Mouse (Mus musculus) urinary bladder, adult 18-20 months (tissue): ENCODE data around the gene Svop.
A peak's percentile ranks its signal among the peaks of the same experiment; 100 is the strongest.

Source experiments
- DNase-seq, 2 experiments: peaks; one replicate each; pipeline ENCODE4 v3.0.0; 2022; ENCODE audit warnings: low spot score in 2 of 2, mixed read lengths in 2 of 2

Gene Svop

GRCm38 (mm10) chr5:114046604-114047003 lies 44.8 kb downstream of the Svop start:
- no peak for DNase-seq

GRCm38 (mm10) chr5:114046151-114046550 lies 45.2 kb downstream of the Svop start:
- DNase-seq = no peak

GRCm38 (mm10) chr5:114045134-114045533 lies 46.2 kb downstream of the Svop start:
- no peak for DNase-seq

- DNase-seq = no peak
These were observed 47.6 kb downstream of the Svop start for GRCm38 (mm10) chr5:114043800-114044199.

- DNase-seq = peak in 1 of 2 experiments; percentile 16
These were observed 49.9 kb downstream of the Svop start for GRCm38 (mm10) chr5:114041327-114041930.

GRCm38 (mm10) chr5:114040911-114041310 lies 50.5 kb downstream of the Svop start:
- no peak for DNase-seq

GRCm38 (mm10) chr5:114040508-114040907 lies 50.9 kb downstream of the Svop start:
- no peak for DNase-seq

GRCm38 (mm10) chr5:114035111-114035510 lies 56.3 kb downstream of the Svop start:
- DNase-seq = no peak

GRCm38 (mm10) chr5:114034393-114034792 lies 57.0 kb downstream of the Svop start:
- DNase-seq = no peak

- DNase-seq = no peak
These were observed 59.1 kb downstream of the Svop start for GRCm38 (mm10) chr5:114032161-114032763.

- no peak for DNase-seq
These were observed 60.7 kb downstream of the Svop start for GRCm38 (mm10) chr5:114030652-114031051.

GRCm38 (mm10) chr5:114028111-114028510 lies 63.3 kb downstream of the Svop start:
- no peak for DNase-seq

GRCm38 (mm10) chr5:114027217-114027944 lies 64.0 kb downstream of the Svop start:
- no peak for DNase-seq

- DNase-seq = no peak
These were observed 66.5 kb downstream of the Svop start for GRCm38 (mm10) chr5:114024885-114025284.

GRCm38 (mm10) chr5:114024390-114024789 lies 67.0 kb downstream of the Svop start:
- no peak for DNase-seq

- no peak for DNase-seq
These were observed 76.2 kb downstream of the Svop start for GRCm38 (mm10) chr5:114015121-114015520.

GRCm38 (mm10) chr5:114009049-114009448 lies 82.3 kb downstream of the Svop start:
- no peak for DNase-seq

- no peak for DNase-seq
These were observed 83.5 kb downstream of the Svop start for GRCm38 (mm10) chr5:114007753-114008453.

GRCm38 (mm10) chr5:114006974-114007373 lies 84.4 kb downstream of the Svop start:
- no peak for DNase-seq

- DNase-seq = no peak
These were observed 86.3 kb downstream of the Svop start for GRCm38 (mm10) chr5:114005100-114005499.

- no peak for DNase-seq
These were observed 86.8 kb downstream of the Svop start for GRCm38 (mm10) chr5:114004573-114004972.

- DNase-seq = no peak
These were observed 87.8 kb downstream of the Svop start, which contains the start of gene Dao for GRCm38 (mm10) chr5:114003542-114003941. Dao (plus strand) TSS chr5:114003703.
